Mouse (Mus musculus) thymus, adult 2 months (tissue): ENCODE results near the gene Ttll8. TPM values are rescaled to one million over a fixed set of nuclear protein-coding genes. Genes with fewer than 3 reads are reported as not detected.

Source experiments
- DNase-seq: peaks from one replicate; pipeline ENCODE4 v3.0.0; 2021
- H3K27ac ChIP-seq: fragments of 200-500 bp; 2 replicates; pipeline ENCODE4 v1.5.1; 2012; ENCODE audit warnings: low read length, control low read depth; ENCODE audit not compliant: control insufficient read depth, insufficient read depth
- H3K27me3 ChIP-seq: fragments of 200-500 bp; 2 replicates; pipeline ENCODE4 v1.6.1; 2012; ENCODE audit warnings: mild to moderate bottlenecking, low read length, moderate library complexity, mixed read lengths; ENCODE audit not compliant: control insufficient read depth, insufficient read depth
- H3K36me3 ChIP-seq: fragments of 200-500 bp; 2 replicates; pipeline ENCODE4 v1.6.1; 2012; ENCODE audit warnings: mild to moderate bottlenecking, low read length, moderate library complexity; ENCODE audit not compliant: control insufficient read depth, insufficient read depth
- H3K4me1 ChIP-seq: fragments of 200-500 bp; replicated peaks from 2 replicates; pipeline ENCODE4 v1.6.1; 2012; ENCODE audit warnings: low read length; ENCODE audit not compliant: control insufficient read depth, insufficient read depth
- H3K4me3 ChIP-seq: fragments of 200-500 bp; 2 replicates; pipeline ENCODE4 v1.5.1; 2012; ENCODE audit warnings: mild to moderate bottlenecking, low read length, control low read depth, moderate library complexity; ENCODE audit not compliant: control insufficient read depth, insufficient read depth
- CTCF ChIP-seq: fragments of 200-500 bp; IDR thresholded peaks from 2 replicates; pipeline ENCODE4 v1.5.1; 2012; ENCODE audit warnings: mild to moderate bottlenecking, control low read depth, low read length, moderate library complexity, borderline replicate concordance; ENCODE audit not compliant: control insufficient read depth, poor library complexity, insufficient read depth; ENCODE audit errors: extremely low read depth
- POLR2A ChIP-seq: fragments of 200-500 bp; IDR thresholded peaks from 2 replicates; pipeline ENCODE4 v1.6.1; 2012; ENCODE audit warnings: mild to moderate bottlenecking, low read length, control low read depth, moderate library complexity; ENCODE audit not compliant: control insufficient read depth, poor library complexity, insufficient read depth; ENCODE audit errors: extremely low read depth
- WGBS: fragments of 180-500 bp; shearing (Covaris S2); methylation state at CpG from one replicate; pipeline ENCODE4 v1.1.7; 2018; 5-methylcytosine and 5-hydroxymethylcytosine counted together
- polyA plus RNA-seq: library from polyadenylated mRNA; depleted of rRNA; stranded (reverse); fragments of >200 nt; gene quantifications from 2 replicates; pipeline ENCODE4 v1.2.3, GENCODE M21; 2012; rRNA removed

The Ttll8 gene
- polyA plus RNA-seq, 1 experiment, result 0.05 TPM

DNA sequence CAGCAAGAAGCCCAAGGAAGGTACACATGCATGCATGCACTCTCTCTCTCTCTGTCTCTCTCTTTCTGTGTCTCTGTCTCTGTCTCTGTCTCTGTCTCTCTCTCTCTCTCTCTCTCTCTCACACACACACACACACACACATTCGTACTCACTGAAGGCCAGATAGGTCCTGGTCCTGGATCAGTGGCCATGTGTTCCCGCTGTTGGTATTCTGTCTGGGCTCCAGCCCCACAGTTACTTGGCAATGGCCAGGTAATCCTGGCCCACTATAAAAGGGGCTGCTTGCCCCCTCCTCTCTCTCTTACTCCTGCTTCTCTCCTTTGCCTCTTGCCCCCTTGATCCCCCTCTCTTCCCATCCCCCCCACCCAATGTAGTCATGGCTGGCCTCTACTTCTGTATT is 113.1 kb downstream of the Ttll8 start:
- Histone ChIP-seq H3K4me1 (peaks cover 20% of the 10 kb centered on the region), H3K27me3 (no peaks in the 10 kb centered on the region), H3K27ac (no peak overlapping the region), H3K4me3 (no peak overlapping the region), H3K36me3 (no peaks in the 10 kb centered on the region)
- no peak for DNase-seq
- TF ChIP-seq CTCF, result no peak
- no peak for TF ChIP-seq POLR2A
- 91% methylated on average over 2 of the region's 2 CpGs for WGBS

Other genes starting within 250 kb of the Ttll8 start
- 35.8 and 38.4 TPM in 2 replicates for gene Brd1, start 220.2 kb downstream of the Ttll8 start, polyA plus RNA-seq
- gene Zbed4, start 202.8 kb downstream of the Ttll8 start, polyA plus RNA-seq, result 36.6 and 41.3 TPM in 2 replicates
- gene Alg12, start 135.1 kb downstream of the Ttll8 start, polyA plus RNA-seq, result 25.1 and 27.1 TPM in 2 replicates
- 38.3 and 45.1 TPM in 2 replicates for gene Creld2, start 134.8 kb downstream of the Ttll8 start, polyA plus RNA-seq
- 35.8 and 46.3 TPM in 2 replicates for gene Pim3, start 92.2 kb downstream of the Ttll8 start, polyA plus RNA-seq
- gene Mlc1, start 24.6 kb upstream of the Ttll8 start, polyA plus RNA-seq, result 0.08 and 0.13 TPM in 2 replicates
- gene Mov10l1, start 28.5 kb upstream of the Ttll8 start, polyA plus RNA-seq, result 0.20 and 2.2 TPM in 2 replicates
- 0.04 and 0.15 TPM in 2 replicates for gene Panx2, start 105.3 kb upstream of the Ttll8 start, polyA plus RNA-seq
- gene Trabd, start 120.7 kb upstream of the Ttll8 start, polyA plus RNA-seq, result 81.2 and 86.3 TPM in 2 replicates
- gene Selenoo, start 134.7 kb upstream of the Ttll8 start, polyA plus RNA-seq, result 62.4 and 70.5 TPM in 2 replicates
- gene Tubgcp6, start 168.7 kb upstream of the Ttll8 start, polyA plus RNA-seq, result 97.4 and 98.9 TPM in 2 replicates
- 82.9 and 94.4 TPM in 2 replicates for gene Hdac10, start 174.3 kb upstream of the Ttll8 start, polyA plus RNA-seq
- gene Mapk12, start 186.3 kb upstream of the Ttll8 start, polyA plus RNA-seq, result 2.9 and 3.1 TPM in 2 replicates
- 27.3 and 28.6 TPM in 2 replicates for gene Mapk11, start 195.2 kb upstream of the Ttll8 start, polyA plus RNA-seq
- gene Plxnb2, start 226.4 kb upstream of the Ttll8 start, polyA plus RNA-seq, result 42.8 and 54.6 TPM in 2 replicates
- 42.3 and 50.1 TPM in 2 replicates for gene Dennd6b, start 242.1 kb upstream of the Ttll8 start, polyA plus RNA-seq